Mouse (Mus musculus) heart, embryonic 14.5 days (tissue): ENCODE measurements around the gene Chic2. TPM values are rescaled to one million over a fixed set of nuclear protein-coding genes. Genes with fewer than 3 reads are reported as not detected.

Experiments
- ATAC-seq: fragments of 200-750 bp; cut with Nextera tagmentation; 2 replicates; pipeline ENCODE4 v1.8.0; 2017; ENCODE audit warnings: low read depth, moderate TSS enrichment; ENCODE audit not compliant: insufficient number of reproducible peaks, insufficient read depth, low FRiP score
- H3K27ac ChIP-seq, 2 experiments: fragments of 200-500 bp in 1 of 2; fragments of 300-500 bp in 1 of 2; sonication (generic) in 1 of 2; replicated peaks in 1 of 2; 2 replicates each; pipeline ENCODE4 v1.5.1; 2012 to 2014; ENCODE audit warnings: low read depth in 2 of 2, low read length in 2 of 2, control low read depth in 1 of 2, mild to moderate bottlenecking in 1 of 2, mixed read lengths in 1 of 2; ENCODE audit not compliant: control insufficient read depth in 1 of 2, insufficient read depth in 1 of 2
- H3K27me3 ChIP-seq: fragments of 300-500 bp; sonication (generic); 2 replicates; pipeline ENCODE4 v1.6.1; 2014; ENCODE audit warnings: mild to moderate bottlenecking, low read length, control low read depth; ENCODE audit not compliant: control insufficient read depth, insufficient read depth
- H3K36me3 ChIP-seq: fragments of 300-500 bp; sonication (generic); 2 replicates; pipeline ENCODE4 v1.6.1; 2014; ENCODE audit warnings: mild to moderate bottlenecking, control low read depth, low read length, mixed read lengths; ENCODE audit not compliant: control insufficient read depth, insufficient read depth
- H3K4me1 ChIP-seq, 2 experiments: fragments of 200-500 bp in 1 of 2; fragments of 300-500 bp in 1 of 2; sonication (generic) in 1 of 2; 2 replicates each; pipeline ENCODE4 v1.6.1; 2012 to 2014; ENCODE audit warnings: low read length in 2 of 2, control low read depth in 1 of 2, mixed read lengths in 1 of 2; ENCODE audit not compliant: control insufficient read depth in 2 of 2, insufficient read depth in 2 of 2
- H3K4me2 ChIP-seq: fragments of 300-500 bp; sonication (generic); 2 replicates; pipeline ENCODE4 v1.6.1; 2014; ENCODE audit warnings: mild to moderate bottlenecking, low read length
- H3K4me3 ChIP-seq, 2 experiments: fragments of 200-500 bp in 1 of 2; fragments of 300-500 bp in 1 of 2; sonication (generic) in 1 of 2; 2 replicates each; pipeline ENCODE4 v1.5.1; 2012 to 2014; ENCODE audit warnings: low read length in 2 of 2, mild to moderate bottlenecking in 2 of 2, control low read depth in 1 of 2, low read depth in 1 of 2, moderate library complexity in 1 of 2; ENCODE audit not compliant: control insufficient read depth in 1 of 2, insufficient read depth in 1 of 2
- H3K9ac ChIP-seq: fragments of 300-500 bp; sonication (generic); 2 replicates; pipeline ENCODE4 v1.6.1; 2014; ENCODE audit warnings: mild to moderate bottlenecking, low read length
- H3K9me3 ChIP-seq: fragments of 300-500 bp; sonication (generic); 2 replicates; pipeline ENCODE4 v1.6.1; 2016; ENCODE audit warnings: low read length, control low read depth; ENCODE audit not compliant: control insufficient read depth
- WGBS: fragments of 180-500 bp; shearing (Covaris S2); extraction: QIAGEN DNeasy Blood & Tissue Kit; methylation state at CpG from one replicate; pipeline ENCODE4 v1.1.7; 2014; 5-methylcytosine and 5-hydroxymethylcytosine counted together
- polyA plus RNA-seq: library from polyadenylated mRNA; unstranded; fragments of >200 nt; fragmentation: Nextera tagmentation; extraction: Ambion mirVana; gene quantifications from 2 replicates; pipeline ENCODE4 v1.2.1, GENCODE M21; 2014

Gene Chic2
- polyA plus RNA-seq, 1 experiment from 2014 or later, result 40.0 TPM

DNA sequence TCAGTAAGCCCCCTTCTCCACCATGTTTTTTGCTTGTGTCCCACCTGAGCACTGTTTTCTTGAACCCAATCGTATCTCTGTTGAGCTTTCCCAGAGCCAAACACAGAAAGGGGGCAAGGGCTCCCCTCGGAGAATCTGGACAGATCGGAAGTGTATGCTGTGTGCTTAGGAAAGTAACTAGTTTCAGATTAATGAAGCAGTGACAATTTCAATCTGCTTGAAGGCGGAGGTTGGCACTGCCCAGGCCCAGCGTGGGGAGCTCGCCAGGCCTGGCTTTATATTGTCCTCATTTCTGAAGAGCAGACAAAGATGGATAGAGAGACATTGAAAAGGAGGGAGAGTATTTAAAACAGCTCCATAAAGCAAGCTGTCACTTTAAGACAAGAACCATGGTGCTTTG is 37.9 kb upstream of the Chic2 start:
- Histone ChIP-seq H3K9ac (no peak overlapping the region), H3K4me3 (no peak overlapping the region), H3K27ac (no peak overlapping the region), H3K9me3 (no peaks in the 10 kb centered on the region), H3K4me2 (no peak overlapping the region), H3K4me1 (peaks cover 3% of the 10 kb centered on the region in 2 experiments; a peak in 1 of 4 replicates), H3K36me3 (no peaks in the 10 kb centered on the region), H3K27me3 (peaks cover 100% of the 10 kb centered on the region)
- no peak for ATAC-seq
- 14% methylated on average over 6 of the region's 6 CpGs for WGBS

DNA sequence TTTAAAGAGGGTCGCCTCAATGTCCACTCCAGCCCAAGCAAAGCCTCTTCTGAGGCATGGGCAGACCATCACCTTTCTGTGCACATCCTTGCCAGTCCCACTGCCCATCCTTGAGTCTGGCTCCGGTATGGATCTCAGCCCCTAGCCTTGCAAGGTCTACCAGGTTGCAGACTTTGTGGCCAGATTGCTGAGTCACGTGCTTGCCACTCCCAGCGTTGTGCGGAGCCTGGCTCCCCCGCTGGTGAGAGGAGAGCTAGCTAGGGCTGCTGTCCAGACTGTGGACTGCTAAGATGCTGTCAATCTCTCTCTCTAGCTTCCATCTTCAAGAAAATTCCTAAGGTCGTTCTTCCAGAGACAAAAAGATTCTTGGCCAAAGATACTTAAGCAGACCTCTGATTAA is 35.0 kb upstream of the Chic2 start:
- H3K4me2 ChIP-seq, result no peak overlapping the region
- no peak overlapping the region for H3K4me3 ChIP-seq
- ATAC-seq, result no peak
- H3K9me3 ChIP-seq, result no peaks in the 10 kb centered on the region
- no peaks in the 10 kb centered on the region for H3K36me3 ChIP-seq
- H3K4me1 ChIP-seq, result peaks cover 5 to 9% of the 10 kb centered on the region in 2 experiments; a peak in 3 of 4 replicates
- WGBS, result 4% methylated on average over 7 of the region's 7 CpGs
- peaks cover 100% of the 10 kb centered on the region for H3K27me3 ChIP-seq
- no peak overlapping the region for H3K27ac ChIP-seq
- no peak overlapping the region for H3K9ac ChIP-seq

DNA sequence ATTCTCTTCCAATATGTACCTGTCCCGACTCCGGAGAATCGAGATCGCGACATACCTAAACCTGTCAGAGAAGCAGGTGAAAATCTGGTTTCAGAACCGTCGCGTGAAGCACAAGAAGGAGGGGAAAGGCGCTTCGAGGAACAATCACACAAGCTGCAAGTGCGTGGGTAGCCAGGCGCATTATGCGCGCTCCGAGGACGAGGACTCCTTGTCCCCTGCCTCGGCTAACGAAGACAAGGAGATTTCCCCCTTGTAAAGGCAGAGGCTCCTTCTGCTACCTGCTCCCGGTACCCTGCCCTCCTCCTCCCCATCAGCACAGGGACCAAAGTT is 32.4 kb upstream of the Chic2 start:
- H3K4me2 ChIP-seq, result no peak overlapping the region
- peaks cover 100% of the 10 kb centered on the region for H3K27me3 ChIP-seq
- no peak overlapping the region for H3K27ac ChIP-seq
- no peak for ATAC-seq
- 3% methylated on average over 19 of the region's 19 CpGs for WGBS
- H3K36me3 ChIP-seq, result no peaks in the 10 kb centered on the region
- peaks cover 5 to 9% of the 10 kb centered on the region in 2 experiments; a peak in 3 of 4 replicates for H3K4me1 ChIP-seq
- no peak overlapping the region for H3K4me3 ChIP-seq
- H3K9me3 ChIP-seq, result no peaks in the 10 kb centered on the region
- H3K9ac ChIP-seq, result no peak overlapping the region

DNA sequence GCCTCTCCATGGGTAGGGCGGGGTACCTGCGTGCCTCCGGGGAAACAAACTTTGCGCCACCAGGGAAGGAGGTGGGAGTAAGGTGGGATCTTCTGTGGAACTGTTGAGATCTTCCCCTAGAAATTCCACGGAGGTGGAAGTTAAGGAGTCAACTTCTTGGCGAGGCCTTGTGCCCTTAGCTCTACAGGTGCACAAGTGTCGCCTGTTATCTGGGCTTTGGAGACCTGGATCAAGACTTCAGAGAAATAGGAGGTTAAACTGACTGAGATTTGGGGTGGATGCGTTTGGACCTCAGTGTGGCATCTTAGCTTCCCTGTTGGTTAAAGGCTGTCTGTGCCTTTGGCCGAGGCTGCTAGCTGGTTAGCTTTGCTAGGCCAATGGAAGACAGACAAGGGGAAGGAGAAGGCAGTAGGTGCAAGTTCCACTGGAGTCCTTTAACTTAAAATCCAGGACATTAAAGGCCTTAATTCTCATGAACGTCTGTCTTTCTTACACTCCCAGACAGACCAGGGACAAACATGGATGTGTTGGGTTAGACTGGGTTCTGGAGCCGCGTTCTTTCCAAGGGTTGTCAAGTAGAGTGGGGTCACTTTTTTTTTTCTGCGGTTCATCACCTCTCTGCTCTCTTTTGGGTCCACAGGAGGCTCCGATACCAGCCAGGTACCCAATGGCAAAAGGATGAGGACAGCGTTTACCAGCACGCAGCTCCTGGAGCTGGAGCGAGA is 31.9 kb upstream of the Chic2 start:
- Histone ChIP-seq H3K9me3 (no peaks in the 10 kb centered on the region), H3K27ac (no peak overlapping the region), H3K4me2 (peak overlapping the region; percentile 55), H3K4me3 (peak overlapping the region in 1 of 2 experiments; percentile 28; a peak in 2 of 4 replicates), H3K27me3 (peaks cover 100% of the 10 kb centered on the region), H3K9ac (no peak overlapping the region), H3K4me1 (peaks cover 5 to 9% of the 10 kb centered on the region in 2 experiments; a peak in 3 of 4 replicates), H3K36me3 (no peaks in the 10 kb centered on the region)
- no peak for ATAC-seq
- WGBS, result 2% methylated on average over 17 of the region's 17 CpGs

DNA sequence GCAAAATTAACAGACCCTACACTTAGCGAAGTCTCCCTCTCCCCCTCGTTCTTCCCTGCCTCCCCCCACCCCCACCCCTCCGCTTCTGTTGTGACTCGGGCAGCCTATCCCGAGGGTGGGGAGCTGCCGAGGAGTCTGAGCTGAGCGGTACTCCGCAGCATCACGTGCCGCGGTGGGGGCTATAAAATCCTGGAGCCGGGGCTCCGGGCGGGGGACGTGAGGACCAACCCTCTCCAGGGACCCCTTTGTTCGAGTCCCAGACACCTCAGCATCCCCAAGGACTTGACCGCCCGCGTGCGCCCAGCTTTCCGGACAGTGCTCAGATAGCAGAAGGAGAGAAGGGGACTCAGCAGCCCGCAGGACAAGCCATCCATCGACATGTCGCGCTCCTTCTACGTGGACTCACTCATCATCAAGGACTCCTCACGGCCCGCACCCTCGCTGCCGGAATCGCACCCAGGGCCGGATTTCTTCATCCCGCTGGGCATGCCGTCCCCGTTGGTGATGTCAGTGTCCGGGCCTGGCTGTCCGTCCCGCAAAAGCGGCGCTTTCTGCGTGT is 30.9 kb upstream of the Chic2 start, which contains the start of gene Gsx2:
Gene Gsx2 (plus strand): TSS at position 219 of the 559 bp plus-strand sequence.
- no peak within 1 kb of the TSS for H3K27ac ChIP-seq
- peak within 1 kb of the TSS; percentile 15 to 28 for H3K4me3 ChIP-seq
- under 1% methylated on average over 41 of the region's 41 CpGs for WGBS
- peaks cover 5 to 16% of the 10 kb centered on the region in 2 experiments for H3K4me1 ChIP-seq
- peak; percentile 17; the same call in 1 of the 2 replicates for ATAC-seq
- H3K27me3 ChIP-seq, result peaks cover 100% of the 10 kb centered on the region
- H3K9me3 ChIP-seq, result no peaks in the 10 kb centered on the region
- no peaks in the 10 kb centered on the region for H3K36me3 ChIP-seq
- no peak within 1 kb of the TSS for H3K9ac ChIP-seq
- peak within 1 kb of the TSS; percentile 55 for H3K4me2 ChIP-seq

DNA sequence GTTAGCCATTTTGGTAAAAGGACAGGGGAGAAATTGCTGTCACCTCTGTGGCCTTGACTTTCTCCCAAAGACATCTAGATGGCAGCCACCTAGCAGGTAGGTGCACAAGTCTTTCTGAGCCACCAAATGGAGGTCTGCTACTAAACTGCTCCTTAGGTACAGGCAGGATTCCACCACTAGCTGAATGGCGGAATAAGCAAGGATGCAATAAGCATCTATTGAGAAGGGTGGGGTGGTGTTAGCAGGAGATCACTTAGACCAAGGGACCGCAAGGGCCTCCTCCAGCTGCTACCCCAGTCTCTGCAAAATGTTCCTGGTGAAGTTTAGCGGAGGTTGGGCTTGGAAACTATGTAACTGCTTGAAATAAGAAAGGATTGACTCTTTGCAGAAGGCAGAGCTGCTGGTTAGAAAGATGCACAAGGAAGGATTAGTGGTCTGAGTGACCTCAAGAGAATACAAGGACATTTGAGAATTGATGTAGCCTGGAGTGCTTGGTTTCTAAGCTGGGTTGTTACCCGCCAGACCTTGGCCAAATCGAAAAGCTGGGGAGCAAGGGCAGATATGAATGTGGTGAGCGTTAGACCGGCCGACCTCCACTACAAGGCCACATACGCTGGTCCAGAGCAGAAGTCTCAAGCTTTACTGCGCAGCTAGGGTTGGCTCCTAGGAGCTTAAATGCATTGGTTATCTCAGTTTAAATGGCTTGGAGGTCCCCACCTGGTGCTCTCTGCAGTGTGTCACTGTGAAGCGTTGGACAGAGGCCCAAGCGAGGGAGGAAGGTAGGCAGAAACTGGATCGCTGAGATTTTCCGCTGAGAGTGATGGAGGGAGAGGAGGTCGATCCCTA is 30.2 kb upstream of the Chic2 start:
- H3K4me3 ChIP-seq, result no peak overlapping the region; a peak in 1 of 4 replicates
- no peak overlapping the region for H3K27ac ChIP-seq
- H3K27me3 ChIP-seq, result peaks cover 100% of the 10 kb centered on the region
- H3K4me2 ChIP-seq, result no peak overlapping the region
- peaks cover 5 to 16% of the 10 kb centered on the region in 2 experiments for H3K4me1 ChIP-seq
- no peak overlapping the region for H3K9ac ChIP-seq
- WGBS, result 11% methylated on average over 15 of the region's 15 CpGs
- ATAC-seq, result no peak
- no peaks in the 10 kb centered on the region for H3K36me3 ChIP-seq
- H3K9me3 ChIP-seq, result no peaks in the 10 kb centered on the region

DNA sequence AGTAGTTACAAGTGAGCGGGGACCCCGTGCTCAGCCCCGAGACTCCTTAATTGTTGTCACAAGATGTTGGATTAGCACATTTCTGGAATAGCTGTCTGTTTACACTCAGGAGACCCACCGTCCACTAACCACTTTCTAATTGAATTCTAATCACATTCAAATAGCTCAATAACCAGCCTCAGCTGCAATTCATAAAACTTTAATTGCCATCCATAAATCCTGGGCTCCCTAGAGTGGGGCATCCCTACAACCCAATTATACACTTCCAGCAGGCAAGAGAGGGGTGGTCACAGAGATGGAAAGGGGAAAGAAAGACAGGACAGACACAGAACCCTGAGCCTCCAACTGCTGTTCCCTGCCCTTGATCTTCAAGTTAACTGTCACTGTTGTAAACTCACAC is 29.6 kb upstream of the Chic2 start:
- Histone ChIP-seq H3K4me3 (no peak overlapping the region), H3K36me3 (no peaks in the 10 kb centered on the region), H3K9ac (no peak overlapping the region), H3K27me3 (peaks cover 100% of the 10 kb centered on the region), H3K4me2 (no peak overlapping the region), H3K9me3 (no peaks in the 10 kb centered on the region), H3K4me1 (peaks cover 5 to 16% of the 10 kb centered on the region in 2 experiments), H3K27ac (no peak overlapping the region)
- 14% methylated on average over 4 of the region's 4 CpGs for WGBS
- no peak for ATAC-seq
